Mouse (Mus musculus) midbrain, embryonic 10.5 days (tissue): ENCODE data around the gene Kcnj4. TPM values are rescaled to one million over a fixed set of nuclear protein-coding genes. Genes with fewer than 3 reads are reported as not detected.
A peak's percentile ranks its signal among the peaks of the same experiment; 100 is the strongest.

Experiments
- DNase-seq: peaks from one replicate; pipeline ENCODE4 v3.0.0-alpha.2; 2017; ENCODE audit warnings: low spot score
- H3K27ac ChIP-seq: fragments of 300-500 bp; sonication (generic); replicated peaks from 2 replicates; pipeline ENCODE4 v1.5.1; 2016; ENCODE audit warnings: mild to moderate bottlenecking
- H3K27me3 ChIP-seq: fragments of 300-500 bp; sonication (generic); 2 replicates; pipeline ENCODE4 v1.6.1; 2016; ENCODE audit warnings: low read depth, mild to moderate bottlenecking; ENCODE audit not compliant: poor library complexity, severe bottlenecking
- H3K36me3 ChIP-seq: fragments of 300-500 bp; sonication (generic); 2 replicates; pipeline ENCODE4 v1.6.1; 2016; ENCODE audit warnings: mild to moderate bottlenecking, moderate library complexity
- H3K4me1 ChIP-seq: fragments of 300-500 bp; sonication (generic); 2 replicates; pipeline ENCODE4 v1.6.1; 2016
- H3K4me3 ChIP-seq: fragments of 300-500 bp; sonication (generic); 2 replicates; pipeline ENCODE4 v1.5.1; 2016; ENCODE audit warnings: mild to moderate bottlenecking, moderate library complexity
- H3K9me3 ChIP-seq: fragments of 300-500 bp; sonication (generic); replicated peaks from 2 replicates; pipeline ENCODE4 v1.6.1; 2016; ENCODE audit warnings: mild to moderate bottlenecking
- WGBS: fragments of 180-500 bp; shearing (Covaris S2); methylation state at CpG from one replicate; pipeline ENCODE4 v1.1.7; 2016; 5-methylcytosine and 5-hydroxymethylcytosine counted together
- polyA plus RNA-seq: library from polyadenylated mRNA; unstranded; fragments of >200 nt; fragmentation: Nextera tagmentation; extraction: Ambion mirVana; gene quantifications from 2 replicates; pipeline ENCODE4 v1.2.1, GENCODE M21; 2016

Kcnj4 gene
- polyA plus RNA-seq, 1 experiment from 2014 or later: 0.05 TPM

DNA sequence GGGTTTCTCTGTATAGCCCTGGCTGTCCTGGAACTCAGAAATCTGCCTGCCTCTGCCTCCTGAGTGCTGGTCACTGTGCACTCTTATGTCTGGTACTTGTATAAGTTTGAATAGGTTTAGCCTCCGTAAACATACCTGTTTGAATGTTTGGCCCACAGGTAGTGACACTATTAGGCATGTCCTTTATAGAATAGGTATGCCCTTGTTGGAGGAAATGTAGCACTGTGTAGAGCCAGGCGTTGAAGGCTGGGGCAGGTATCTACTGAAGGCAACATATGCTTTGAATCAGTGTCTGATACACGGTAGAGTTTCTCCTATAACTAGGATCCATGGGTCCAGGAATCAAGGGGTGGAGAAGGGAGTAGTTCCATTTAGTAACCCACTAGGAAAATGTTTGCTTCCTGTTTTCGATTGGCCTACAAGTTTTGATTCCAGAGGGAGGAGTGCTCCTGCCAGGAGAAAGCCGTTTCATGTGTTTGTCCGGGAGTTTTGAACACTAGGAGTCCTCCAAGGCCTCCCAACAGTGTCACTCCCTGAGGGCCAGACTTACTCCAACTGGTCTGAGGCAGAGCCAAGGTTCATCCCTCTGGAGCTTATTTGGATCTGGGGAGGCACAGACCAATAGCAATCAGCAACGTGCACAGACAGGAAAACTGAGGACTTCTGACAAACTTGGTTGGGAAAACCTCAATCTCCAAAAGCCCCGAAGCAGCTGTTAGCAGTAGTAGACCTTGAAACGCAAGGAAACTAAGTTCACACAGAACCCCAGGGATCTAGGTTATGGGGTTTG, 21.1 kb upstream of the Kcnj4 start:
- WGBS: 71% methylated on average over 9 of the region's 9 CpGs
- Histone ChIP-seq H3K9me3 (no peaks in the 10 kb centered on the region), H3K36me3 (peaks cover 57% of the 10 kb centered on the region), H3K27ac (no peak overlapping the region), H3K4me3 (no peak overlapping the region), H3K4me1 (no peaks in the 10 kb centered on the region), H3K27me3 (no peaks in the 10 kb centered on the region)
- DNase-seq: peak; percentile 21

DNA sequence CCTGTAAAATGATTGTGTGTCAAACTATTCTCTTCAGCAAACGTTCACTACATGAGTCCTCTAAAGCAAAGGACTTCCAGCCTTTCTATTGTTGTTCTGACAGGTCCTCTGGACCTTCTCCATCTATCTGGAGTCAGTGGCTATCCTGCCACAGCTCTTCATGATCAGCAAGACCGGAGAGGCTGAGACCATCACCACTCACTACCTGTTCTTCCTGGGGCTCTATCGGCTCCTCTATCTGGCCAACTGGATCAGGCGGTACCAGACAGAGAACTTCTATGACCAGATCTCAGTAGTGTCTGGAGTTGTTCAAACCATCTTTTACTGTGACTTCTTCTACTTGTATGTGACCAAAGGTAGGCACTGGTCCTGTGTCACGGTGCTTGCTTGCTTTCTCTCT, 20.5 kb upstream of the Kcnj4 start:
- H3K4me3 ChIP-seq: no peak overlapping the region
- DNase-seq: no peak
- 92% methylated on average over 5 of the region's 5 CpGs for WGBS
- no peaks in the 10 kb centered on the region for H3K4me1 ChIP-seq
- H3K27ac ChIP-seq: no peak overlapping the region
- H3K9me3 ChIP-seq: no peaks in the 10 kb centered on the region
- no peaks in the 10 kb centered on the region for H3K27me3 ChIP-seq
- H3K36me3 ChIP-seq: peaks cover 51% of the 10 kb centered on the region

DNA sequence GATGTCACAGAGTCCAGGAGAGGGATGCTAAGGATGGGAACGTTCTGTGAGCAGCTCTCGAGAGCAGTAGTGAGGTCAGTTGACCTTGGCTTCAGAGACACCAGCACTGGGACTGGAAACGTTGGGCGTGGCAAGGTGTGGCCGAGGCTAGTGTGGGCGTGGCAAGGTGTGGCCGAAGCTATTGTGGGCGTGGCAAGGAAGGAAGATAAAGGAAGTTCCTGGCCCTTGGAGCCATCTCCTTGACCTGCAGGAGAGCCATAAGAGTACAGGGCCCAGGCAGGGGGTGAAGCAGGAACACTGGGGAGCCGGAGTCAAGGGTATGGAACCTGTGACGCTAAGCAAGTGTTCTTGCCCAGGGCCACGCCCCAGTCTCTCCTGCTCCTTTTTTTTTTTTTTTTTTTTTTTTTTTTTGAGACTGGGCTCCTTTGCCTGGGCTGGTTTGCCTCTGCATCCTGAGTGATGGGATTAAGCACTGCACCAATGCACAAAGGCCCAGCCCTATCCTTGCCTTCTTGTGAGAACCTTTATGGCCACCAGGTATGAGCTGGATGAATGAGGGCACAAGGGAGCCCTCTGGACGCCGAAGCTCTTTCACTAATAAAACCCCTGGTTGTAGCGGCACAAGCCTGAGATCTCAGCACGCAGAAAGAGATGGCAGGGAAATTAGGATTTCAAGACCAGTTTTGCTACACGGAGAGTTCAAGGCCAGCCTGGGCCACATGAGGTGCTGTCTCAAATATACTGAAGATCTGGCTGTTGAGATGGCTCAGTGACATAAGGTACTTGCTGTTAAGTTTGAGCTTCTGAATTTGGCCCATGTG, 14.6 kb upstream of the Kcnj4 start:
- no peak for DNase-seq

DNA sequence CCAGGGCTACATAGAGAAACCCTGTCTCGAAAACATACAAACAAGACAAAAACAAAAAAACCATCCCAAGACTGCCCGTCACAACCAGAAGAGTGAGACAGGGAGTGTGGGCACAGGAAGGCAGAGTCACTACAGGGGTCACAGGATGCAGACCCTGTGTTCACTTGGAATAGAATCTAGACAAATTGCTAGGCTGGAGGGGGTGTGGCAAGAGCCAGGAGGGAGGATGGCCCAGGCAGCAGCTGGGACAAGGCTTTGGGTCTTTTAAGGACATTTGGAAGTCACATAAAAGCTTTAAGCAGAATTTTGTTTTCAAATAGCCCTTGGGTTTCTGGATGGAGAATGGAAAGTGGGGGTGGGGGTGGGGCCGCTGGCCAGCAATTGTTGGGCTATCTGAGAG, 13.5 kb upstream of the Kcnj4 start:
- peaks cover 37% of the 10 kb centered on the region for H3K4me1 ChIP-seq
- no peak for DNase-seq
- peaks cover 60% of the 10 kb centered on the region for H3K27me3 ChIP-seq
- no peaks in the 10 kb centered on the region for H3K36me3 ChIP-seq
- H3K27ac ChIP-seq: no peak overlapping the region
- H3K4me3 ChIP-seq: no peak overlapping the region
- H3K9me3 ChIP-seq: no peaks in the 10 kb centered on the region
- 81% methylated on average over 3 of the region's 3 CpGs for WGBS

More for the DNA sequence above, 14.6 kb upstream of the Kcnj4 start:
- peaks cover 50% of the 10 kb centered on the region for H3K27me3 ChIP-seq
- 53% methylated on average over 16 of the region's 16 CpGs for WGBS
- no peaks in the 10 kb centered on the region for H3K9me3 ChIP-seq
- peaks cover 29% of the 10 kb centered on the region for H3K4me1 ChIP-seq
- H3K27ac ChIP-seq: no peak overlapping the region
- H3K4me3 ChIP-seq: peak overlapping the region; percentile 12; the same call in 1 of the 2 replicates
- H3K36me3 ChIP-seq: no peaks in the 10 kb centered on the region

DNA sequence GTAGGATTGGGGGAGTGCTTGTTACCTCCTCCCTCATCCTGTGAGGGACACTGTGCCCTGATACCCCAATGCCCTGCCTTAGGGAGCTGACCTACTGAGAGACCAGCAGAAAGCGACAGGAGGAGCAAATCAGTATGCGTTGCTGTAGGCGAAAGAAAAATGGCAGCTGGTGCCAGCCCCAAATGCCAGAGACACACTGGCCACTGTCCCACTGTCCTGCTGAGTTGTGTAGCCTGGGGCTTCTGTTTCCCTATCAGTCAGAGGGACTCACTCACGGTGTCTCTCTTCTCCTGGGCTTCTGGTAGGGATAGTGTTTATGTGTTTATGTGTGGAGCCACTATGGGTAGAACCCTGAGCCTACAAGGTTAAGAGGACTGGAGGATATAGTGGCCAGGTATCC, 12.7 kb upstream of the Kcnj4 start:
- DNase-seq: no peak
- Histone ChIP-seq H3K27ac (no peak overlapping the region), H3K4me1 (peaks cover 40% of the 10 kb centered on the region), H3K4me3 (no peak overlapping the region), H3K9me3 (no peaks in the 10 kb centered on the region), H3K27me3 (peaks cover 69% of the 10 kb centered on the region), H3K36me3 (no peaks in the 10 kb centered on the region)
- 82% methylated on average over 4 of the region's 4 CpGs for WGBS

DNA sequence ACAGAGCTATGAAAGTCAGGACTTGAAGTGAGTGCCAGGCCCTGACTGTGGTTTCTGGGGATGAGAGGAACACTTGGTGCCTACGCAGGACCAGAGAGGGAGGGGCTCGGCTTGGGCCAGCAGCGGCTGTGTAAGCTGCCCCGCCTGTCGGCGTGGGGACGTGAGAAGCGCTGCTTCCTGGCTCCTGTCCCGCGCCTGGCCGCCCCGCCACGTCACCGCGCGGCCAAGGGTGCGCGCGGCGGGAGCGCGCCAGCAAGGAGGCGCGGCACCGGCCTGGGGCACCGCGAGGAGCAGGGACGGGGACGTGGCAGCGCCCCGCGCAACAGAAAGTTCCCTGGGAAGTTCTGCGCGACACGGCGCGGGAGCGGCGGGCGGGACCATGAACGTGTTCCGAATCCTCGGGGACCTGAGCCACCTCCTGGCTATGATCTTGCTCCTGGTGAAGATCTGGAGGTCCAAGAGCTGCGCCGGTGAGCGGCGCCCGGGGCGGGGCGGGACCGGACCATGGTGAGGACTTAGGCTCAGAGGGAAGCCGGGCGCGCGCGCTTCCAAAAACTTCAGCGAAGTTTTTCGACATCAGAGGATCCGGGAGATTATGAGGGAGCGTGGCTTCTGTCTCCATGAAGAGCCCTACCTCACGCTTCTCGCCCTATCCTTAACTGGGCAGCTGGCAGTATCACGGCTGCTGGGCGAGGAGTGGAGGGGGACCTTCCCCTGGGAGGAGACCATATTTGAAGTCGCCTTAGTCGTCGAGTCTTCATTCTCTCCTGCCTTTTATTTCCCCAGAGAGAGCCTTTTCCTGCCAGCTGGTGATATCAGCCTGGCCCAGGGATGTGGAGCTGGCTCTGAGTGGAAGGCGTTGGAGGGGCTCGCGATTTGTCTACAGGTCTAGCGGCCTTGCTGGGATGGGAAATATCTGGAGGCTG, 11.4 kb upstream of the Kcnj4 start, which contains the start of gene Kdelr3:
TSS of gene Kdelr3 (plus strand) at position 241 of the 926 bp plus-strand sequence.
- WGBS: under 1% methylated on average over 71 of the region's 71 CpGs
- Histone ChIP-seq H3K36me3 (no peaks in the 10 kb centered on the region), H3K9me3 (no peaks in the 10 kb centered on the region), H3K4me3 (peak within 1 kb of the TSS; percentile 62), H3K4me1 (peaks cover 53% of the 10 kb centered on the region), H3K27ac (peak within 1 kb of the TSS; percentile 70), H3K27me3 (peaks cover 81% of the 10 kb centered on the region)
- DNase-seq: peak; percentile 57

DNA sequence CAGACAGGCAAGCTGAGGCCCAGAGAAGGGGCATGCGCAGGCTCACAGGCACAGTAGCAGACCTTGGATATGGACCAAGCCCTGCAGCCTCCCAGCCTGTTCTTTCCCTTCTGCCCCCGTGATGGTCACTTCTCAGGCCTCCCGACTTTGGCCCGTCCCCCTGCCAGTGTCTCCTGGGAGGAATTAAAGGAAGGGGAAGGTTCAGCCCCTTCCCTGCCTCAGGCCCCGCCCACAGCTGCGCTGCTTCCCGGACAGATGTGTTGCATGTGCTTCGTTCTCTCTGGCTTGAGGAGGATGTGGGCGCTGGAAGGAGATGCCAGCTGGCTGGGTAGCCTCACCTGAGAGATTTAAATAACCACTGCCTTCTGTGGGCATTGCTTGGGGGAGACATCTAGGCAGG, 8.9 kb upstream of the Kcnj4 start:
- 10% methylated on average over 9 of the region's 9 CpGs for WGBS
- Histone ChIP-seq H3K36me3 (no peaks in the 10 kb centered on the region), H3K9me3 (no peaks in the 10 kb centered on the region), H3K4me3 (peak overlapping the region; percentile 3; the same call in 1 of the 2 replicates), H3K27me3 (peaks cover 100% of the 10 kb centered on the region), H3K27ac (no peak overlapping the region), H3K4me1 (peaks cover 63% of the 10 kb centered on the region)
- DNase-seq: no peak

DNA sequence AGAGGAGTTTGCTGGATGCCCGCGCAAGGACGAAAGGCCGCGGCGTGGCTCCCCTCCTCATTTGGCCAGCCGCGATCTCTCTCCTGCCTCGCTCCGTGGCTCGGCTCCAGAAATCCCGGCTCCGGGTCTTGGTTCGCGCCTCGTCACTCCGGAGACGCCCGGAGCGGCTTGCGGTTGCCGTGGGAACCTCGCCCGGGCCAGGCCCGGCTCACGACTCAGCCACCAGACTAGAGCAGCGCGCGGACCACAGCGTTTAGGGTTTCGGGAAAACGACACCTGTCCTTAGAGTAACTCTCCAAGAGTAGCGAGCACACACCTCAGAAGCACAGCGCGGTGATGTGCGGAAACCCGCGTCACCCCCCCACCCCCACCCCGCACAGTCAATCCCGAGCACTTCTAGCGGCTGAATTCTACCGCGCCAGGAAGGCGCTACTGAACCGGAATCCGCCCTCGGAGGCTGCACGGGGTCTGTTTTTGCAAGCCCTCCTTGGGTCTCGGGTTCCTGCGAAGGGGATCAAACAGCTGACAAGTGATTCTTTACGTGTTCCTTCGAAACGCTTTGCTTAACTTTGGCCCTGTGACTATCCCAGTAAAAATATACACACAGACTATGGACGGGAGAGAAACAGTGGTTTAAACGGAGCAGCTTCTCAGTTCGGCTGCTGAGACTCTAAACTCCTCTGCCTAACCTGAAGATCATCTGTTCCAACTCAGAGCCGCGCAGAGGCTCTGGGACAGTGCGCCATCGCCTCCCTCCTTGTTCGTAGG, 6.7 kb upstream of the Kcnj4 start:
- WGBS: under 1% methylated on average over 61 of the region's 61 CpGs
- no peaks in the 10 kb centered on the region for H3K9me3 ChIP-seq
- no peaks in the 10 kb centered on the region for H3K36me3 ChIP-seq
- H3K27ac ChIP-seq: no peak overlapping the region; the same call in 1 of the 2 replicates
- DNase-seq: peak; percentile 91
- peaks cover 100% of the 10 kb centered on the region for H3K27me3 ChIP-seq
- peaks cover 56% of the 10 kb centered on the region for H3K4me1 ChIP-seq
- peak overlapping the region; percentile 57 for H3K4me3 ChIP-seq

DNA sequence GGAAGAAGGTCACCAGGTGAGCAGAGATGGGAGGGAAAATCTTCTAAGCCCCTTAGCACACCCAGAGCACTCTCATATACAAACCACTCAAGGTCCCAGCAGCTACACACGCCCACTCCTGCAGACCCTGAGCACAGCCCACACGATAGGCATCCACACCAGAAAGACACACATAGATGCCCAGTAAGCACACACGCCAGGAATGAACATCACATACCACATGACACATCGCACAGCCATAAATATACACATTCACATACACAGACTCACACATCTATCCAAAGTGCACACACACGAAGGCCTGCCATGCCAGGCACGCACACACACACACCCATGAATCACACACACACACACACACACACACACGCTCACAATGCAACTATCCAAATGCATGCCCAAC, 5.4 kb upstream of the Kcnj4 start:
- no peak overlapping the region for H3K4me3 ChIP-seq
- no peaks in the 10 kb centered on the region for H3K9me3 ChIP-seq
- peaks cover 99% of the 10 kb centered on the region for H3K27me3 ChIP-seq
- WGBS: 80% methylated on average over 7 of the region's 7 CpGs
- no peaks in the 10 kb centered on the region for H3K36me3 ChIP-seq
- H3K27ac ChIP-seq: no peak overlapping the region
- H3K4me1 ChIP-seq: peaks cover 56% of the 10 kb centered on the region
- no peak for DNase-seq

DNA sequence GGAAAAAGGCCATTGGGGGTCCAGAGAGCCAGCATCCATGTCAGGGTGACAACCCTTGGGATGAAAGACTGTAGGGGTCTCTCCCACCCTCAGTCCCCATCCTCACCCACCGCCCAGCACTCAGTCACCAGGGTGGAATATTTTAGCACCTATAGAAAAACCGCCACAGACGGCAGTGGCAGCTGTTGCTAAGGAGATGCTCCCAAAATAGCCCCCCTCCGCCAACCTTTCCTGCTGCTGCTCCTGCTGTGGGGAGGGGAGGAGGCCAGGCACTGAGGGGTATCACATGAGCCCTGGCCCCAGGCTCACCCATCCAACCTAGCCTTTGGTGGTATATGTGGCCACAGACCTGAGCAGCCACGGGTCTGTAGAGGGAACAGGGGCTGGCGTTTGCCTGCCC, 5.0 kb upstream of the Kcnj4 start:
- 44% methylated on average over 6 of the region's 6 CpGs for WGBS
- Histone ChIP-seq H3K4me3 (no peak overlapping the region), H3K36me3 (no peaks in the 10 kb centered on the region), H3K9me3 (no peaks in the 10 kb centered on the region), H3K27ac (no peak overlapping the region), H3K27me3 (peaks cover 99% of the 10 kb centered on the region), H3K4me1 (peaks cover 59% of the 10 kb centered on the region)
- no peak for DNase-seq

DNA sequence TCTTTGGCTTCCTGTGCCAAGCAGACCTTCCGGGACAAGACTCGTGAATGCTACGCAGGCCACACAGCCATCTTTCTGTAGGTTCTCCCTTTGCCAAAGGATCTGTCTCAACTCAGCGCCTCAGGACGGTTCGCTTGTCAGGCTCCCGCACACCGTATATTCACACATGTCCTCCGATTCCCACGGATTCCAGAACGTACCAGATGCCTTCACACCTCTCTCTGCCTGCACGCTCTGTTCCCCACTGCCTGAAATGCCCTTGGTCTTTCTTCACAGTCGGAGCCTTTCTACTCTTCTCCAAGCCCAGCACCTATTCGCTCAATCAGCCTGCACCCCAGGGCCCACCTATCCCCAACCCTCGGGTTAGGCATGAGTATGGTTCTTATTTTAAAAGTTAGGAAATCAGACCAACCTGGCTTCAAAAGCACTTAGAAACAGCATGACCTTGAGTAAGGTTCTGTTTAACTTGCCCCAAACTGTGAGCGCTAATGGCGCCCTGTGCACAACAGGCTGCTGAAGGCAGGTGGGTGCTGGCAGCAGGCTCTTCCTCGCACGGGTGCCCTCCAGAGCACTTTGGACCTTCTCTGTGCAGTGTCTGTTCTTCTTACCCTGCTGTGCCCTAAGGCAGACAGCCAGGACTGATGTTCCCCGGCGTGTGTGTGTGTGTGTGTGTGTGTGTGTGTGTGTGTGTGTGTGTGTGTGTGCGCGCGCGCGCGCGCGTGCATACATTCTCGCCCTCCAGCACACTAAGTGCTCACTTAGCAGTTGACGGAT, 2.2 kb upstream of the Kcnj4 start:
- Histone ChIP-seq H3K9me3 (no peaks in the 10 kb centered on the region), H3K27me3 (peaks cover 99% of the 10 kb centered on the region), H3K4me1 (peaks cover 62% of the 10 kb centered on the region), H3K36me3 (no peaks in the 10 kb centered on the region), H3K27ac (no peak overlapping the region), H3K4me3 (no peak overlapping the region)
- WGBS: 56% methylated on average over 31 of the region's 31 CpGs
- no peak for DNase-seq
